ENCODE assay signal across 8 mouse cellular contexts in genomic region chr1:161034435-161035280, GRCm38 (mm10). TPM values are rescaled to one million over a fixed set of nuclear protein-coding genes. Genes with fewer than 3 reads are reported as not detected.
DNase-seq lines count a peak whose midpoint lies in the region; ATAC-seq lines count a peak whose summit lies in the region.

TSS of gene Zbtb37 (minus strand) at chr1:161034849.

- no peaks in the 10 kb centered on the region for H3K27me3 ChIP-seq in forebrain, embryonic 10.5 days (ENCODE audit: poor library complexity, severe bottlenecking)
- H3K27me3 ChIP-seq in heart, embryonic 16.5 days (ENCODE audit: control insufficient read depth, insufficient read depth, low read length), result no peaks in the 10 kb centered on the region
- H3K27me3 ChIP-seq in liver, embryonic 15.5 days, result no peaks in the 10 kb centered on the region
- no peaks in the 10 kb centered on the region for H3K27me3 ChIP-seq in neural tube, embryonic 12.5 days (replicated peaks)

- H3K27ac ChIP-seq in forebrain, embryonic 10.5 days, result peak within 1 kb of the TSS; percentile 97
- H3K27ac ChIP-seq in heart, embryonic 16.5 days (ENCODE audit: low read length), result peak within 1 kb of the TSS; percentile 88
- peak within 1 kb of the TSS; percentile 98 for H3K27ac ChIP-seq in liver, embryonic 15.5 days (replicated peaks)
- H3K27ac ChIP-seq in neural tube, embryonic 12.5 days, result peak within 1 kb of the TSS; percentile 68

- WGBS in forebrain, embryonic 10.5 days, result under 1% methylated on average over 75 of the region's 76 CpGs
- 1% methylated on average over 70 of the region's 76 CpGs for WGBS in heart, embryonic 16.5 days
- WGBS in liver, embryonic 15.5 days (ENCODE audit: insufficient replicate concordance), result under 1% methylated on average over 76 of the region's 76 CpGs
- WGBS in neural tube, embryonic 12.5 days, result under 1% methylated on average over 73 of the region's 76 CpGs

- H3K9me3 ChIP-seq in forebrain, embryonic 10.5 days, result no peaks in the 10 kb centered on the region
- no peaks in the 10 kb centered on the region for H3K9me3 ChIP-seq in heart, embryonic 16.5 days (replicated peaks; ENCODE audit: control insufficient read depth, low read length)
- no peaks in the 10 kb centered on the region for H3K9me3 ChIP-seq in liver, embryonic 15.5 days (replicated peaks)
- no peaks in the 10 kb centered on the region for H3K9me3 ChIP-seq in neural tube, embryonic 12.5 days

- peaks cover 73% of the 10 kb centered on the region for H3K36me3 ChIP-seq in forebrain, embryonic 10.5 days (replicated peaks)
- peaks cover 45% of the 10 kb centered on the region for H3K36me3 ChIP-seq in heart, embryonic 16.5 days (ENCODE audit: control insufficient read depth, insufficient read depth)
- H3K36me3 ChIP-seq in liver, embryonic 15.5 days (replicated peaks), result peaks cover 51% of the 10 kb centered on the region
- H3K36me3 ChIP-seq in neural tube, embryonic 12.5 days, result peaks cover 50% of the 10 kb centered on the region

- peak within 1 kb of the TSS; percentile 85 for H3K4me3 ChIP-seq in forebrain, embryonic 10.5 days
- H3K4me3 ChIP-seq in heart, embryonic 16.5 days (ENCODE audit: low read length), result peak within 1 kb of the TSS; percentile 74
- peak within 1 kb of the TSS; percentile 85 for H3K4me3 ChIP-seq in liver, embryonic 15.5 days (replicated peaks)
- peak within 1 kb of the TSS; percentile 83 for H3K4me3 ChIP-seq in neural tube, embryonic 12.5 days

- peak within 1 kb of the TSS; percentile 90 for H3K9ac ChIP-seq in heart, embryonic 16.5 days (ENCODE audit: low read length)
- H3K9ac ChIP-seq in liver, embryonic 15.5 days, result peak within 1 kb of the TSS; percentile 81
- peak within 1 kb of the TSS; percentile 86 for H3K9ac ChIP-seq in neural tube, embryonic 12.5 days

- peak; percentile 96 to 97 for DNase-seq in CD8-positive naive resting alpha-beta T cell, adult 2 months (ENCODE audit: low read depth in 2 of 2, low spot score in 2 of 2)
- DNase-seq in c-Kit-positive CD71-negative TER-119-negative erythroid progenitor cells, embryonic 14.5 days (ENCODE audit: low read depth), result peak; percentile 100
- peak; percentile 99 for DNase-seq in forebrain, embryonic 10.5 days (ENCODE audit: extremely low spot score, low spot score)
- DNase-seq in kidney, postnatal 36 days, result peak; percentile 99
- DNase-seq in telencephalon, adult 2 months (ENCODE audit: low read depth, low spot score), result peak; percentile 99

- ATAC-seq in heart, embryonic 16.5 days (replicated peaks; ENCODE audit: extremely low read depth, insufficient read depth, low FRiP score), result peak; percentile 90
- ATAC-seq in liver, embryonic 15.5 days (ENCODE audit: insufficient read depth), result peak; percentile 82
- peak; percentile 95 for ATAC-seq in neural tube, embryonic 12.5 days (ENCODE audit: low FRiP score, low read depth)

- peaks cover 30% of the 10 kb centered on the region for H3K4me1 ChIP-seq in forebrain, embryonic 10.5 days
- H3K4me1 ChIP-seq in heart, embryonic 16.5 days (ENCODE audit: control insufficient read depth, insufficient read depth, low read length), result peaks cover 22% of the 10 kb centered on the region
- H3K4me1 ChIP-seq in liver, embryonic 15.5 days (replicated peaks), result peaks cover 57% of the 10 kb centered on the region
- peaks cover 18% of the 10 kb centered on the region for H3K4me1 ChIP-seq in neural tube, embryonic 12.5 days

- peak within 1 kb of the TSS; percentile 91 for H3K4me2 ChIP-seq in heart, embryonic 16.5 days (ENCODE audit: low read depth, low read length)
- H3K4me2 ChIP-seq in liver, embryonic 15.5 days, result peak within 1 kb of the TSS; percentile 85
- peak within 1 kb of the TSS; percentile 78 for H3K4me2 ChIP-seq in neural tube, embryonic 12.5 days (replicated peaks)

RNA-seq across cellular contexts. Expression of gene Zbtb37, which starts in this region (rescaled TPM):
- 6.6 and 7.2 TPM in 2 replicates for polyA plus RNA-seq in forebrain, embryonic 10.5 days (2016; fragmentation: Nextera tagmentation; extraction: Ambion mirVana)
- polyA plus RNA-seq in heart, embryonic 16.5 days (2015; fragmentation: Nextera tagmentation; extraction: Ambion mirVana), result 6.5 and 7.9 TPM in 2 replicates
- polyA plus RNA-seq in liver, embryonic 15.5 days (2015; fragmentation: Nextera tagmentation; extraction: Ambion mirVana), result 1.3 and 2.0 TPM in 2 replicates
- 8.7 and 10.3 TPM in 2 replicates for polyA plus RNA-seq in neural tube, embryonic 12.5 days (2016; fragmentation: Nextera tagmentation; extraction: Ambion mirVana)

Comparison
In these comparisons a context has a peak if more than half of its experiments do, and no peak if none do; other contexts are left out.
1. Peak in every context shown above with its lines: DNase-seq, ATAC-seq, H3K4me3 ChIP-seq and H3K27ac ChIP-seq.